Mouse (Mus musculus) ES-E14 (cell line): Measurements from ENCODE around the gene Psmc2. TPM values are rescaled to one million over a fixed set of nuclear protein-coding genes. Genes with fewer than 3 reads are reported as not detected.

ENCODE experiments used
- DNase-seq: peaks from one replicate; pipeline ENCODE4 v3.0.0-alpha.2; 2013; ENCODE audit warnings: low read depth, low spot score
- H3K27ac ChIP-seq: 2 replicates; pipeline ENCODE4 v1.5.1; 2012; ENCODE audit warnings: low read depth, mild to moderate bottlenecking, low read length, moderate library complexity, mixed read lengths; ENCODE audit not compliant: poor library complexity, insufficient read depth, severe bottlenecking
- H3K36me3 ChIP-seq: 2 replicates; pipeline ENCODE4 v1.6.1; 2012; ENCODE audit warnings: mild to moderate bottlenecking, low read length, moderate library complexity, mixed read lengths; ENCODE audit not compliant: control insufficient read depth, poor library complexity, insufficient read depth, severe bottlenecking
- H3K4me1 ChIP-seq, 2 experiments: fragments of 150-350 bp in 1 of 2; sonication (generic) in 1 of 2; 2 replicates each; pipeline ENCODE4 v1.6.1; 2012; ENCODE audit warnings: low read length in 2 of 2, mild to moderate bottlenecking in 1 of 2, mixed read lengths in 1 of 2; ENCODE audit not compliant: control insufficient read depth in 2 of 2, insufficient read depth in 2 of 2, poor library complexity in 1 of 2
- H3K4me3 ChIP-seq, 2 experiments: fragments of 150-350 bp in 1 of 2; sonication (generic) in 1 of 2; 2 replicates each; pipeline ENCODE4 v1.5.1; 2012; ENCODE audit warnings: low read length in 2 of 2, low read depth in 1 of 2, mild to moderate bottlenecking in 1 of 2, mixed read lengths in 1 of 2; ENCODE audit not compliant: insufficient read depth in 1 of 2, poor library complexity in 1 of 2, severe bottlenecking in 1 of 2
- H3K9ac ChIP-seq: 2 replicates; pipeline ENCODE4 v1.6.1; 2012; ENCODE audit warnings: low read depth, mild to moderate bottlenecking, low read length, mixed read lengths; ENCODE audit not compliant: poor library complexity, insufficient read depth, severe bottlenecking
- H3K9me3 ChIP-seq: fragments of 150-350 bp; sonication (generic); 2 replicates; pipeline ENCODE4 v1.6.1; 2012; ENCODE audit warnings: low read depth, mild to moderate bottlenecking, low read length; ENCODE audit not compliant: control insufficient read depth, insufficient read depth
- CHD2 ChIP-seq: IDR thresholded peaks from 2 replicates; pipeline ENCODE4 v1.6.1; 2014; ENCODE audit warnings: mild to moderate bottlenecking, low read depth, low read length, inconsistent platforms
- HCFC1 ChIP-seq: IDR thresholded peaks from 2 replicates; pipeline ENCODE4 v1.6.1; 2012; ENCODE audit warnings: low read length, inconsistent platforms, borderline replicate concordance; ENCODE audit not compliant: insufficient read depth
- MAFK ChIP-seq: IDR thresholded peaks from 2 replicates; pipeline ENCODE4 v1.6.1; 2014; ENCODE audit warnings: mild to moderate bottlenecking, low read depth, low read length, inconsistent platforms; ENCODE audit not compliant: insufficient read depth
- ZC3H11A ChIP-seq: IDR thresholded peaks from 2 replicates; pipeline ENCODE4 v1.6.1; 2012; ENCODE audit warnings: low read depth, mild to moderate bottlenecking, inconsistent platforms, low read length, borderline replicate concordance
- ZNF384 ChIP-seq: IDR thresholded peaks from 2 replicates; pipeline ENCODE4 v1.6.1; 2012; ENCODE audit warnings: low read depth, low read length, inconsistent platforms
- in situ Hi-C, 2 experiments: fragments of 600-800 bp; cut with MboI; formaldehyde crosslinking; loops; one replicate each; pipeline ENCODE4 v1.15.1; 2025; ENCODE audit warnings: low sequenced_read_pairs in 2 of 2, inconsistent platforms in 1 of 2; ENCODE audit not compliant: unreplicated experiment in 2 of 2
- total RNA-seq: library from RNA; depleted of rRNA; stranded (reverse); fragments of 300-350 nt; gene quantifications from 2 replicates; pipeline ENCODE4 v1.2.3, GENCODE M21; 2012

Psmc2 gene
- total RNA-seq, 1 experiment, result 134 TPM

DNA sequence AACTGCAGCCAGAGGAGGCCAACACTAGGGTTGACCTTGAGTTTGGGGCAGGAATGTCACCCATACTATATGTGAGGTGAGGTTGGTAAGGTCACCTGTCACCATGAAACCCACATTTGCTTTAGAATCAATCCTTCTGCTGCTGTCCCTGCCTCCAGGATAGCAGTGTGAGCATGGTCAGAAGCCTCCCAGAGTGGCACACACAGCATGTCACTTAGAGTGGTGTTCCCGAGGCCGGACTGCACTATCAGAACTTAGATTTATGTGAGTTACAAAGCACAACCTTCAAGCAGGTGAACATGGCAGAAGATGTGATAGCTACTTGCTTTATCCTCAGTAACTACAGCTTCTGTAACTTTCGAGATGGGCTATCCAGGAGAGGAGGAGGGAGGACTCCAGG is 46.7 kb downstream of the Psmc2 start:
- Histone ChIP-seq H3K4me1 (peaks cover 0 to 7% of the 10 kb centered on the region in 2 experiments; a peak in 2 of 4 replicates), H3K4me3 (no peak overlapping the region), H3K27ac (no peak overlapping the region), H3K9me3 (no peaks in the 10 kb centered on the region), H3K36me3 (no peaks in the 10 kb centered on the region), H3K9ac (no peak overlapping the region)
- TF ChIP-seq ZC3H11A (no peak), ZNF384 (no peak), CHD2 (no peak), MAFK (no peak), HCFC1 (no peak)
- no peak for DNase-seq
- in situ Hi-C loops, result no loop called here

GRCm38 (mm10) chr5:21844676-21845075 is 59.6 kb downstream of the Psmc2 start:
- no peak overlapping the region for H3K4me3 ChIP-seq
- no peak for DNase-seq
- no peaks in the 10 kb centered on the region for H3K9me3 ChIP-seq
- TF ChIP-seq HCFC1 (no peak), ZC3H11A (no peak), ZNF384 (no peak), MAFK (no peak), CHD2 (no peak)
- H3K4me1 ChIP-seq, result no peaks in the 10 kb centered on the region
- no peaks in the 10 kb centered on the region for H3K36me3 ChIP-seq
- H3K27ac ChIP-seq, result no peak overlapping the region
- H3K9ac ChIP-seq, result no peak overlapping the region
- in situ Hi-C loops, result no loop called here

- DNase-seq, result no peak
- Histone ChIP-seq H3K9me3 (no peaks in the 10 kb centered on the region), H3K4me3 (no peak overlapping the region), H3K27ac (no peak overlapping the region), H3K36me3 (no peaks in the 10 kb centered on the region), H3K4me1 (no peaks in the 10 kb centered on the region; a peak in 1 of 4 replicates), H3K9ac (no peak overlapping the region)
- TF ChIP-seq ZNF384 (no peak), ZC3H11A (no peak), MAFK (no peak), HCFC1 (no peak)
- in situ Hi-C loops, result no loop called here
Measured at GRCm38 (mm10) chr5:21846616-21847290, 61.7 kb downstream of the Psmc2 start.

DNA sequence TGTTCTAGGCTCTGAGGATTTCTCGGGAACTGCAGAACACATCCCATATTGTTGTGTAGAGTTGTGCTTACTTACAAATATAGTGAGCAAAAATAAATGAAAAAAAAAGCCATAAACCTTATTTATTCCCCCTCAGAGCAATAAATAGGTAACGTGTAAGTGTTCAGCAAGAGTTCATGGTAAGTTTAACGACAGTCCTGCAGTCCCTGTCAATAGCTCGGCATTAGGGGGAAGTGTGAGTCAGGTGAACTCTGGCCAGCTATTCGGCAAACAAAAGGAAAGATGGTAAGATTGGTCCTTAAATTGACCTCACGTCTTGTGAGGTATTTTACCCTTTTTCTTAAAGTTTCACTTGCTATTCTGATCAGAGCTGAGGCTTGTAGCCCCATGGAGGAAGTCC is 62.4 kb downstream of the Psmc2 start:
- Histone ChIP-seq H3K4me3 (no peak overlapping the region), H3K36me3 (no peaks in the 10 kb centered on the region), H3K9me3 (no peaks in the 10 kb centered on the region), H3K4me1 (no peaks in the 10 kb centered on the region; a peak in 1 of 4 replicates), H3K9ac (no peak overlapping the region), H3K27ac (no peak overlapping the region)
- TF ChIP-seq ZNF384, result no peak
- TF ChIP-seq CHD2, result no peak
- TF ChIP-seq HCFC1, result no peak
- TF ChIP-seq ZC3H11A, result no peak
- no peak for TF ChIP-seq MAFK
- DNase-seq, result no peak
- in situ Hi-C loops, result no loop called here
